In the genomic region with DNA sequence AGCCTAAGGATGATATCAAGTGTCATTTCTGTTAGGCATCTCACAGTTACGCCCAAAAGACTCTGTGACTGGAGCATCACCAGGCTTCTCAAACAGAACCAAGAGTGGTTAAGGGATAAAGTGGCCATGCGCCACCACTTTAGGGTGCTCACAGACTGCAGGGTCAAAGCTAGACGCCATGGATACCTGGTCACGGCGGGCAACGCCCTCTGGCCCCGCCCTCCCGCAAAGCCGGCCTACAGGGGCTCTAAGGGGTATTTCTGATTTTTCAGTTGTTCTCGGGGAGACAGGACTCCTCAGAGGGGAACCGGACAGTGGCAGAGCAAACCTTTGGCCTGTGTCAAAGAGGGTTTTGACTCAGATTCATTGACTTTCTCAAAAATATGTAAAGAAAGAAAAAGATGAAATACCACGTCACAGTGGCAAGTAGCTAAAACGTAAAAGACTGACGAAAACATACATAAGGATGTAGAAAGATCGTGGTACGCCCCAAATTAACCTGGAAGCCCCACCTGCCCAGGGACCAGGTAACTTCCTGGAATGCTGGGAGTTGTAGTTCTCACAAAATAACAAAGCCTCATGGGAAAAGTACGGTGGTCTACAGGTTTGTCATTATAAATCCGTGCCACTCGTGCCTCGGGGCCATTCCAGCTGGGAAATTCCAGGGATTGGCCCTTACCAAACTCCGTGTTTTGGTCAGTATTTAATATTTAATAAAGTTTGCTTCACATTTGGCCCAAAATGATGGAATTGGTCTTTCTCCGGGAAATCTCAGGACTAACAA, we compare ENCODE assay signal across 8 mouse cellular contexts.
DNase-seq lines count a peak whose midpoint lies in the region; ATAC-seq and TF ChIP-seq lines count a peak whose summit lies in the region.

No protein-coding gene starts in this region.

- ATAC-seq in embryonic facial prominence, embryonic 13.5 days (ENCODE audit: insufficient number of reproducible peaks, insufficient read depth, low FRiP score, low TSS enrichment, low read depth), result no peak
- ATAC-seq in lung, embryonic 14.5 days (ENCODE audit: insufficient read depth), result peak; percentile 80

- no peaks in the 10 kb centered on the region for H3K9me3 ChIP-seq in embryonic facial prominence, embryonic 13.5 days
- H3K9me3 ChIP-seq in lung, embryonic 14.5 days (ENCODE audit: low read depth, low read length), result no peaks in the 10 kb centered on the region

- H3K27me3 ChIP-seq in embryonic facial prominence, embryonic 13.5 days, result peaks cover 12% of the 10 kb centered on the region
- peaks cover 16% of the 10 kb centered on the region for H3K27me3 ChIP-seq in lung, embryonic 14.5 days (ENCODE audit: insufficient read depth, low read length)

- H3K4me3 ChIP-seq in embryonic facial prominence, embryonic 13.5 days, result peak overlapping the region; percentile 39
- peak overlapping the region; percentile 30 for H3K4me3 ChIP-seq in lung, embryonic 14.5 days (ENCODE audit: low read depth, low read length)

- H3K4me2 ChIP-seq in embryonic facial prominence, embryonic 13.5 days, result peak overlapping the region; percentile 67
- peak overlapping the region; percentile 54 for H3K4me2 ChIP-seq in lung, embryonic 14.5 days

- WGBS in embryonic facial prominence, embryonic 13.5 days, result 13% methylated on average over 22 of the region's 22 CpGs
- 11% methylated on average over 22 of the region's 22 CpGs for WGBS in lung, embryonic 14.5 days

- H3K36me3 ChIP-seq in embryonic facial prominence, embryonic 13.5 days, result no peaks in the 10 kb centered on the region
- H3K36me3 ChIP-seq in lung, embryonic 14.5 days (ENCODE audit: insufficient read depth), result no peaks in the 10 kb centered on the region

- peak; percentile 3 to 35 for DNase-seq in urinary bladder, adult 18-20 months (ENCODE audit: low spot score in 2 of 2)
- no peak for DNase-seq in urinary bladder, postnatal 4 days (ENCODE audit: low spot score in 2 of 2)
- DNase-seq in kidney, adult 9 months, result peak; percentile 68
- DNase-seq in lung, embryonic 14.5 days, result peak; percentile 74
- DNase-seq in right cerebral cortex, postnatal 4 days, result peak; percentile 18
- DNase-seq in adrenal gland, postnatal 14 days, result no peak
- no peak for DNase-seq in adrenal gland, postnatal 4 days (ENCODE audit: low spot score in 2 of 2)

- 0 out of 2 replicates have a peak overlapping the region, but pooled peaks have one; percentile 16 for H3K9ac ChIP-seq in embryonic facial prominence, embryonic 13.5 days
- H3K9ac ChIP-seq in lung, embryonic 14.5 days, result no peak overlapping the region

- no peak for TF ChIP-seq CTCF in lung, embryonic 14.5 days (IDR thresholded peaks at IDR 0.05; ENCODE audit: low read depth)

- H3K4me1 ChIP-seq in embryonic facial prominence, embryonic 13.5 days, result peaks cover 29% of the 10 kb centered on the region
- H3K4me1 ChIP-seq in lung, embryonic 14.5 days (ENCODE audit: insufficient read depth), result no peaks in the 10 kb centered on the region; the same call in 1 of the 2 replicates

- H3K27ac ChIP-seq in embryonic facial prominence, embryonic 13.5 days, result no peak overlapping the region
- H3K27ac ChIP-seq in lung, embryonic 14.5 days (ENCODE audit: low read depth), result no peak overlapping the region

Comparison
In these comparisons a context has a peak if more than half of its experiments do, and no peak if none do; other contexts are left out.
1. DNase-seq: peak in urinary bladder, adult 18-20 months (2 of 2), kidney, adult 9 months (single experiment), lung, embryonic 14.5 days (single experiment) and right cerebral cortex, postnatal 4 days (single experiment); none in urinary bladder, postnatal 4 days (0 of 2), adrenal gland, postnatal 14 days (single experiment) and adrenal gland, postnatal 4 days (0 of 2).